In genomic region chr4:137862019-137862418, GRCm38 (mm10) we compare ENCODE assay signal across 8 mouse cellular contexts. TPM values are rescaled to one million over a fixed set of nuclear protein-coding genes. Genes with fewer than 3 reads are reported as not detected.
A peak's percentile ranks its signal among the peaks of the same experiment; 100 is the strongest.
DNase-seq lines count a peak whose midpoint lies in the region; ATAC-seq lines count a peak whose summit lies in the region.

Gene Ece1 (plus strand): TSS chr4:137862237.

- ATAC-seq in hindbrain, embryonic 15.5 days (ENCODE audit: low FRiP score, low read depth): peak; percentile 93

- peak within 1 kb of the TSS; percentile 73 for H3K4me2 ChIP-seq in hindbrain, embryonic 15.5 days

- peak; percentile 79 for DNase-seq in ZHBTc4 (ENCODE audit: low read depth, low spot score)
- peak; percentile 75 to 86 for DNase-seq in cerebellum, postnatal 4 days (ENCODE audit: low spot score in 2 of 2)
- peak; percentile 92 for DNase-seq in gastrocnemius, adult 18-20 months (ENCODE audit: low spot score)
- DNase-seq in layer of hippocampus, postnatal 36 days: peak; percentile 88
- DNase-seq in lung, postnatal 25 days (ENCODE audit: low spot score): peak; percentile 93
- DNase-seq in retina, embryonic 14.5 days (ENCODE audit: low spot score): peak; percentile 95
- peak; percentile 94 to 95 for DNase-seq in thymus, postnatal 36 days

- peak within 1 kb of the TSS; percentile 51; the same call in 1 of the 2 replicates for H3K27ac ChIP-seq in hindbrain, embryonic 15.5 days (replicated peaks)

- H3K9me3 ChIP-seq in hindbrain, embryonic 15.5 days: no peaks in the 10 kb centered on the region

- H3K36me3 ChIP-seq in hindbrain, embryonic 15.5 days: no peaks in the 10 kb centered on the region

- H3K4me1 ChIP-seq in hindbrain, embryonic 15.5 days (replicated peaks): peaks cover 59% of the 10 kb centered on the region

- peak within 1 kb of the TSS; percentile 84 for H3K9ac ChIP-seq in hindbrain, embryonic 15.5 days

- under 1% methylated on average over 37 of the region's 37 CpGs for WGBS in hindbrain, embryonic 15.5 days

- H3K27me3 ChIP-seq in hindbrain, embryonic 15.5 days: no peaks in the 10 kb centered on the region

- peak within 1 kb of the TSS; percentile 91 for H3K4me3 ChIP-seq in hindbrain, embryonic 15.5 days

RNA-seq across cellular contexts. Expression of gene Ece1, which starts in this region (rescaled TPM):
- 10 to 100 TPM; 65.0 to 78.0 TPM for total RNA-seq in gastrocnemius, adult 18-20 months (2021)
- 18.7 and 24.8 TPM in 2 replicates for polyA plus RNA-seq in hindbrain, embryonic 15.5 days (2015; fragmentation: Nextera tagmentation; extraction: Ambion mirVana)
- 10 to 100 TPM; 54.4 to 57.3 TPM for total RNA-seq in layer of hippocampus, postnatal 36 days (2021)

Comparison
In these comparisons a context has a peak if more than half of its experiments do, and no peak if none do; other contexts are left out.
1. Peak in every context shown above with its lines: DNase-seq, ATAC-seq, H3K4me3 ChIP-seq and H3K27ac ChIP-seq.